Comparison of ENCODE assay signal across 16 mouse cellular contexts in genomic region chr14:62166596-62166995, GRCm38 (mm10).
A peak's percentile ranks its signal among the peaks of the same experiment; 100 is the strongest.
DNase-seq lines count a peak whose midpoint lies in the region; ATAC-seq and TF ChIP-seq lines count a peak whose summit lies in the region.
"Had no signal": no experiment of that assay in that cellular context is flagged by ENCODE, and none has a peak within 500 bp of the region (broad histone marks: within the 10 kb centered on the region; RNA-seq: fewer than 3 reads in every experiment).

No protein-coding gene starts in this region.

- TF ChIP-seq EP300 in heart, adult 2 months (IDR thresholded peaks at IDR 0.05; ENCODE audit: insufficient read depth, low read depth, low read length): no peak
- TF ChIP-seq EP300 in liver, postnatal 0 days (IDR thresholded peaks at IDR 0.05; ENCODE audit: low read depth): no peak

- 35% methylated on average over 5 of the region's 5 CpGs for WGBS in heart, embryonic 15.5 days
- WGBS in heart, adult 2 months: 49% methylated on average over 5 of the region's 5 CpGs
- 44% methylated on average over 5 of the region's 5 CpGs for WGBS in lung, embryonic 14.5 days
- WGBS in midbrain, embryonic 16.5 days: 47% methylated on average over 5 of the region's 5 CpGs
- WGBS in liver, postnatal 0 days (ENCODE audit: insufficient replicate concordance): 49% methylated on average over 5 of the region's 5 CpGs

- no peak for TF ChIP-seq POLR2A in heart, adult 2 months (IDR thresholded peaks at IDR 0.05; ENCODE audit: insufficient read depth, low read depth, low read length)

- no peak overlapping the region for H3K9ac ChIP-seq in heart, embryonic 15.5 days
- no peak overlapping the region for H3K9ac ChIP-seq in heart, adult 2 months (ENCODE audit: low read depth, low read length)
- no peak overlapping the region for H3K9ac ChIP-seq in lung, embryonic 14.5 days
- no peak overlapping the region for H3K9ac ChIP-seq in midbrain, embryonic 16.5 days (ENCODE audit: low read depth, low read length)
- H3K9ac ChIP-seq in liver, postnatal 0 days (replicated peaks): no peak overlapping the region
- H3K9ac ChIP-seq: embryonic facial prominence, embryonic 12.5 days; limb, embryonic 15.5 days had no signal

- intact Hi-C loops in heart, adult 2 months (cut with DNase I): no loop called here

- H3K36me3 ChIP-seq in heart, embryonic 15.5 days: no peaks in the 10 kb centered on the region
- H3K36me3 ChIP-seq in heart, adult 2 months (ENCODE audit: control insufficient read depth, insufficient read depth, low read length): no peaks in the 10 kb centered on the region
- no peaks in the 10 kb centered on the region for H3K36me3 ChIP-seq in lung, embryonic 14.5 days (ENCODE audit: insufficient read depth)
- H3K36me3 ChIP-seq in midbrain, embryonic 16.5 days (ENCODE audit: control insufficient read depth, insufficient read depth, low read length): no peaks in the 10 kb centered on the region
- no peaks in the 10 kb centered on the region for H3K36me3 ChIP-seq in liver, postnatal 0 days (replicated peaks; ENCODE audit: insufficient read depth, low read length)
- H3K36me3 ChIP-seq: embryonic facial prominence, embryonic 12.5 days; limb, embryonic 15.5 days had no signal

- H3K4me1 ChIP-seq in heart, embryonic 15.5 days (replicated peaks): peaks cover 36% of the 10 kb centered on the region
- no peaks in the 10 kb centered on the region; the same call in 1 of the 2 replicates for H3K4me1 ChIP-seq in heart, adult 2 months (ENCODE audit: control insufficient read depth, insufficient read depth, low read length)
- 0 out of 2 replicates have a peak, but pooled peaks cover 6% of the 10 kb centered on the region for H3K4me1 ChIP-seq in lung, embryonic 14.5 days (ENCODE audit: insufficient read depth)
- peaks cover 6% of the 10 kb centered on the region; the same call in 1 of the 2 replicates for H3K4me1 ChIP-seq in midbrain, embryonic 16.5 days (ENCODE audit: control insufficient read depth, insufficient read depth, low read length)
- peaks cover 3% of the 10 kb centered on the region; the same call in 1 of the 2 replicates for H3K4me1 ChIP-seq in liver, postnatal 0 days (ENCODE audit: insufficient read depth)

- ATAC-seq in heart, embryonic 15.5 days (replicated peaks; ENCODE audit: insufficient number of reproducible peaks, insufficient read depth, low FRiP score, low read depth): 0 out of 2 replicates have a peak, but pooled peaks have one; percentile 38
- ATAC-seq in lung, embryonic 14.5 days (ENCODE audit: insufficient read depth): no peak
- peak; percentile 36; the same call in 1 of the 2 replicates for ATAC-seq in midbrain, embryonic 16.5 days
- no peak for ATAC-seq in liver, postnatal 0 days
- ATAC-seq: inflammation-experienced regulatory T-cells, adult 6 months had no signal

- peak; percentile 50 for DNase-seq in embryo, embryonic 10.5 days (ENCODE audit: low spot score)
- DNase-seq in embryo, embryonic 9.5 days (ENCODE audit: extremely low spot score): no peak
- no peak for DNase-seq in heart, adult 2 months
- DNase-seq in lung, embryonic 14.5 days: peak; percentile 55
- no peak for DNase-seq in lung, postnatal 14 days
- DNase-seq in liver, postnatal 0 days: no peak
- DNase-seq: gastrocnemius, postnatal 14 days; kidney, adult 9 months; kidney, postnatal 36 days; lung, postnatal 36 days; thymus, postnatal 25 days had no signal

- H3K79me2 ChIP-seq in heart, adult 2 months (replicated peaks; ENCODE audit: control insufficient read depth, insufficient read depth, low read length): no peaks in the 10 kb centered on the region

- no peak for TF ChIP-seq CTCF in heart, adult 2 months (IDR thresholded peaks at IDR 0.05)
- TF ChIP-seq CTCF in lung, embryonic 14.5 days (IDR thresholded peaks at IDR 0.05; ENCODE audit: low read depth): no peak
- TF ChIP-seq CTCF in liver, postnatal 0 days (IDR thresholded peaks at IDR 0.05; ENCODE audit: low read depth): no peak

- H3K9me3 ChIP-seq in heart, embryonic 15.5 days (replicated peaks): no peaks in the 10 kb centered on the region
- H3K9me3 ChIP-seq in lung, embryonic 14.5 days (ENCODE audit: low read depth, low read length): no peaks in the 10 kb centered on the region
- no peaks in the 10 kb centered on the region for H3K9me3 ChIP-seq in midbrain, embryonic 16.5 days (replicated peaks; ENCODE audit: control insufficient read depth, low read length, poor library complexity, severe bottlenecking)
- no peaks in the 10 kb centered on the region for H3K9me3 ChIP-seq in liver, postnatal 0 days (ENCODE audit: low read length)
- H3K9me3 ChIP-seq: embryonic facial prominence, embryonic 12.5 days; limb, embryonic 15.5 days had no signal

- H3K4me2 ChIP-seq in heart, embryonic 15.5 days: no peak overlapping the region
- H3K4me2 ChIP-seq in lung, embryonic 14.5 days: no peak overlapping the region
- H3K4me2 ChIP-seq in midbrain, embryonic 16.5 days (ENCODE audit: low read length): no peak overlapping the region
- no peak overlapping the region for H3K4me2 ChIP-seq in liver, postnatal 0 days (ENCODE audit: low read depth, low read length)
- H3K4me2 ChIP-seq: embryonic facial prominence, embryonic 12.5 days; limb, embryonic 15.5 days had no signal

- H3K4me3 ChIP-seq in heart, embryonic 15.5 days: no peak overlapping the region
- no peak overlapping the region for H3K4me3 ChIP-seq in heart, adult 2 months
- no peak overlapping the region for H3K4me3 ChIP-seq in lung, embryonic 14.5 days (ENCODE audit: low read depth, low read length)
- H3K4me3 ChIP-seq in midbrain, embryonic 16.5 days (ENCODE audit: low read depth, low read length): no peak overlapping the region
- H3K4me3 ChIP-seq in liver, postnatal 0 days (ENCODE audit: low read depth, low read length): no peak overlapping the region
- H3K4me3 ChIP-seq: embryonic facial prominence, embryonic 12.5 days; limb, embryonic 15.5 days had no signal

- no peaks in the 10 kb centered on the region for H3K27me3 ChIP-seq in heart, embryonic 15.5 days
- H3K27me3 ChIP-seq in heart, adult 2 months (ENCODE audit: control insufficient read depth, insufficient read depth, low read length): no peaks in the 10 kb centered on the region
- no peaks in the 10 kb centered on the region for H3K27me3 ChIP-seq in lung, embryonic 14.5 days (ENCODE audit: insufficient read depth, low read length)
- H3K27me3 ChIP-seq in midbrain, embryonic 16.5 days (ENCODE audit: control insufficient read depth, insufficient read depth, low read depth, low read length): no peaks in the 10 kb centered on the region
- H3K27me3 ChIP-seq in liver, postnatal 0 days (ENCODE audit: insufficient read depth, low read length): no peaks in the 10 kb centered on the region
- H3K27me3 ChIP-seq: embryonic facial prominence, embryonic 12.5 days; limb, embryonic 15.5 days had no signal

- H3K27ac ChIP-seq in heart, embryonic 15.5 days: no peak overlapping the region
- no peak overlapping the region for H3K27ac ChIP-seq in heart, adult 2 months
- H3K27ac ChIP-seq in lung, embryonic 14.5 days (ENCODE audit: low read depth): no peak overlapping the region
- no peak overlapping the region for H3K27ac ChIP-seq in midbrain, embryonic 16.5 days (ENCODE audit: low read length)
- H3K27ac ChIP-seq in liver, postnatal 0 days (ENCODE audit: low read depth): no peak overlapping the region
- H3K27ac ChIP-seq: embryonic facial prominence, embryonic 12.5 days; limb, embryonic 15.5 days had no signal

Comparison
In these comparisons a context has a peak if more than half of its experiments do, and no peak if none do; other contexts are left out.
1. DNase-seq: peak in embryo, embryonic 10.5 days (single experiment) and lung, embryonic 14.5 days (single experiment); none in embryo, embryonic 9.5 days (single experiment), heart, adult 2 months (0 of 2), lung, postnatal 14 days (single experiment) and liver, postnatal 0 days (single experiment).
2. ATAC-seq: peak in heart, embryonic 15.5 days (single experiment) and midbrain, embryonic 16.5 days (single experiment); none in lung, embryonic 14.5 days (single experiment) and liver, postnatal 0 days (single experiment).